Mouse (Mus musculus) cerebellum, adult 2 months (tissue): ENCODE results near the gene Hsdl1.

Experiments used
- CTCF ChIP-seq: fragments of 200-500 bp; IDR thresholded peaks from 2 replicates; pipeline ENCODE4 v1.5.1; 2011; ENCODE audit warnings: low read depth, mild to moderate bottlenecking, control low read depth, low read length, moderate library complexity, borderline replicate concordance; ENCODE audit not compliant: insufficient read depth
- POLR2A ChIP-seq: fragments of 200-500 bp; IDR thresholded peaks from 2 replicates; pipeline ENCODE4 v1.6.1; 2011; ENCODE audit warnings: low read length, control low read depth, borderline replicate concordance; ENCODE audit not compliant: insufficient read depth

- TF ChIP-seq POLR2A (no peak), CTCF (no peak)
Measured at GRCm38 (mm10) chr8:119571135-119571534, 3.8 kb downstream of the Hsdl1 start.
